Mouse (Mus musculus) brain, embryonic 14.5 days (tissue): ENCODE results near the gene Cmtm5. TPM values are rescaled to one million over a fixed set of nuclear protein-coding genes. Genes with fewer than 3 reads are reported as not detected.
"Not testable (repeated sequence)": the region's sequence is repeated elsewhere in the genome, so short reads cannot be mapped to it uniquely, and the experiment has no call there.

Source experiments
- DNase-seq: peaks from one replicate; pipeline ENCODE4 v3.0.0-alpha.2; 2011; ENCODE audit warnings: low read depth
- CTCF ChIP-seq: fragments of 200-500 bp; IDR thresholded peaks from 2 replicates; pipeline ENCODE4 v1.5.1; 2012; ENCODE audit warnings: inconsistent platforms, mild to moderate bottlenecking, moderate library complexity, borderline replicate concordance; ENCODE audit not compliant: insufficient read depth, insufficient read length; ENCODE audit errors: extremely low read depth
- POLR2A ChIP-seq: fragments of 200-500 bp; IDR thresholded peaks from 2 replicates; pipeline ENCODE4 v1.6.1; 2012; ENCODE audit warnings: mild to moderate bottlenecking, inconsistent platforms, borderline replicate concordance; ENCODE audit not compliant: poor library complexity, insufficient read depth, insufficient read length, severe bottlenecking; ENCODE audit errors: extremely low read depth
- polyA plus RNA-seq: library from polyadenylated mRNA; depleted of rRNA; stranded (reverse); fragments of >200 nt; gene quantifications from 2 replicates; pipeline ENCODE4 v1.2.3, GENCODE M21; 2012

Gene Cmtm5
- polyA plus RNA-seq, 1 experiment: 6.1 TPM

GRCm38 (mm10) chr14:54958503-54958902 lies 22.4 kb downstream of the Cmtm5 start:
- no peak for DNase-seq
- no peak for TF ChIP-seq CTCF
- no peak for TF ChIP-seq POLR2A

- no peak for DNase-seq
- no peak for TF ChIP-seq POLR2A
- TF ChIP-seq CTCF: no peak
Observed at GRCm38 (mm10) chr14:54959197-54959596, 23.1 kb downstream of the Cmtm5 start.

- DNase-seq: not testable (repeated sequence)
Observed at GRCm38 (mm10) chr14:54959853-54960613, 24.0 kb downstream of the Cmtm5 start.

- TF ChIP-seq CTCF: no peak
- TF ChIP-seq POLR2A: no peak
Observed at GRCm38 (mm10) chr14:54960769-54961168, 24.7 kb downstream of the Cmtm5 start.

GRCm38 (mm10) chr14:54961487-54961886 lies 25.4 kb downstream of the Cmtm5 start:
- no peak for DNase-seq
- TF ChIP-seq POLR2A (no peak), CTCF (no peak)

More at GRCm38 (mm10) chr14:54960769-54961168, 24.7 kb downstream of the Cmtm5 start:
- peak; percentile 17 for DNase-seq

GRCm38 (mm10) chr14:54962714-54963113 lies 26.7 kb downstream of the Cmtm5 start:
- DNase-seq: no peak
- TF ChIP-seq CTCF (no peak), POLR2A (no peak)

- TF ChIP-seq CTCF (no peak), POLR2A (no peak)
- no peak for DNase-seq
Observed at GRCm38 (mm10) chr14:54963727-54964126, 27.7 kb downstream of the Cmtm5 start.

- TF ChIP-seq CTCF (no peak), POLR2A (no peak)
- no peak for DNase-seq
Observed at GRCm38 (mm10) chr14:54965044-54965443, 29.0 kb downstream of the Cmtm5 start.

- TF ChIP-seq CTCF: no peak
- TF ChIP-seq POLR2A: no peak
- DNase-seq: no peak
Observed at GRCm38 (mm10) chr14:54965631-54966030, 29.6 kb downstream of the Cmtm5 start.

GRCm38 (mm10) chr14:54966320-54966977 lies 30.4 kb downstream of the Cmtm5 start, which contains the start of gene Myh6:
Myh6 (minus strand) TSS chr14:54966927.
- DNase-seq: no peak
- TF ChIP-seq CTCF (no peak), POLR2A (no peak)

- DNase-seq: no peak
- TF ChIP-seq POLR2A (no peak), CTCF (no peak)
Observed at GRCm38 (mm10) chr14:54967874-54968273, 31.8 kb downstream of the Cmtm5 start.

GRCm38 (mm10) chr14:54968344-54968743 lies 32.3 kb downstream of the Cmtm5 start:
- no peak for DNase-seq
- TF ChIP-seq CTCF (no peak), POLR2A (no peak)

- not testable (repeated sequence) for DNase-seq
Observed at GRCm38 (mm10) chr14:54972786-54973185, 36.7 kb downstream of the Cmtm5 start.
